Mouse (Mus musculus) thymus, postnatal 10 days (tissue): Measurements from ENCODE around the gene Dok5.

Experiments
- DNase-seq, 2 experiments: peaks; one replicate each; pipeline ENCODE4 v3.0.0; 2021; ENCODE audit warnings: low spot score in 2 of 2

Gene Dok5

GRCm38 (mm10) chr2:170738446-170738845 is 6.8 kb downstream of the Dok5 start:
- DNase-seq, result no peak

- no peak for DNase-seq
These were observed 7.3 kb downstream of the Dok5 start for GRCm38 (mm10) chr2:170738891-170739290.

GRCm38 (mm10) chr2:170739713-170740365 is 8.2 kb downstream of the Dok5 start:
- DNase-seq, result no peak

GRCm38 (mm10) chr2:170743521-170743920 is 11.9 kb downstream of the Dok5 start:
- no peak for DNase-seq

GRCm38 (mm10) chr2:170748901-170749300 is 17.3 kb downstream of the Dok5 start:
- no peak for DNase-seq

- DNase-seq, result no peak
These were observed 20.7 kb downstream of the Dok5 start for GRCm38 (mm10) chr2:170752191-170752850.

GRCm38 (mm10) chr2:170755817-170756216 is 24.2 kb downstream of the Dok5 start:
- no peak for DNase-seq

GRCm38 (mm10) chr2:170756667-170757066 is 25.1 kb downstream of the Dok5 start:
- no peak for DNase-seq

GRCm38 (mm10) chr2:170757228-170757875 is 25.7 kb downstream of the Dok5 start:
- no peak for DNase-seq

GRCm38 (mm10) chr2:170758201-170758600 is 26.6 kb downstream of the Dok5 start:
- no peak for DNase-seq

GRCm38 (mm10) chr2:170764704-170765103 is 33.1 kb downstream of the Dok5 start:
- no peak for DNase-seq

- DNase-seq, result no peak
These were observed 35.6 kb downstream of the Dok5 start for GRCm38 (mm10) chr2:170767243-170767642.

- no peak for DNase-seq
These were observed 37.1 kb downstream of the Dok5 start for GRCm38 (mm10) chr2:170768699-170769098.

GRCm38 (mm10) chr2:170771555-170771954 is 39.9 kb downstream of the Dok5 start:
- DNase-seq, result no peak

- no peak for DNase-seq
These were observed 40.7 kb downstream of the Dok5 start for GRCm38 (mm10) chr2:170772126-170772884.

GRCm38 (mm10) chr2:170772885-170773270 is 41.3 kb downstream of the Dok5 start:
- DNase-seq, result no peak

GRCm38 (mm10) chr2:170775577-170775976 is 44.0 kb downstream of the Dok5 start:
- no peak for DNase-seq

- DNase-seq, result no peak
These were observed 44.5 kb downstream of the Dok5 start for GRCm38 (mm10) chr2:170776107-170776506.

GRCm38 (mm10) chr2:170777572-170777971 is 46.0 kb downstream of the Dok5 start:
- no peak for DNase-seq

- DNase-seq, result no peak
These were observed 48.6 kb downstream of the Dok5 start for GRCm38 (mm10) chr2:170780010-170780750.

GRCm38 (mm10) chr2:170788101-170788500 is 56.5 kb downstream of the Dok5 start:
- DNase-seq, result no peak
